Mouse (Mus musculus): ENCODE measurements around the gene Fhod1.

DNA sequence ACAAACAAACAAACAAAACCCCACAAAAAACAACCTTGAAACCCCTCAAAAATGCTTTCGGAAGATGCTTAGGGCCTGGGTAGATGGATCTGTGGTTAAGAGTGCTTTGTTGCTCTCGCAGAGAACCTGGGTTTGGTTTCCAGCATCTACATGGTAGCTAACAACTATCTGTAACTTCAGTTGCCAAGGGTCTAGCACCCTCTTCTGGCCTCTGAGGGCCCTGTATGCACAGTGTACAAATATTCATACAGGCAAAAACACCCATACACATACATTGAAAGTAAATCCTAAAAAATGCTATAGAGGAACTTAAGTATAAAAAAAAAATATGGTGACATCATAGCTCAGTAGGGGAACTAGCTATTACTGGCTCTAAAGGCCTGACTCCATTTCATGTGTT, 36.3 kb upstream of the Fhod1 start:
- TF ChIP-seq GATA1 (IDR thresholded peaks at IDR 0.05; ENCODE audit: borderline replicate concordance, low read length) (no peak), FLI1 (IDR thresholded peaks at IDR 0.05; ENCODE audit: low read length) (no peak)
